Mouse (Mus musculus) liver, embryonic 14.5 days (tissue): ENCODE results near the gene Mybl2.

Source experiments
- CTCF ChIP-seq: IDR thresholded peaks from 2 replicates; pipeline ENCODE4 v1.5.1; 2016; ENCODE audit warnings: antibody characterized with exemption, low read depth, control low read depth
- EP300 ChIP-seq: IDR thresholded peaks from 2 replicates; pipeline ENCODE4 v1.6.1; 2016; ENCODE audit warnings: antibody characterized with exemption, low read depth

- TF ChIP-seq CTCF: no peak
- TF ChIP-seq EP300: no peak
Measured at GRCm38 (mm10) chr2:163062119-163062508, 7.6 kb downstream of the Mybl2 start.
